ENCODE assay signal across 9 mouse cellular contexts in the genomic region with DNA sequence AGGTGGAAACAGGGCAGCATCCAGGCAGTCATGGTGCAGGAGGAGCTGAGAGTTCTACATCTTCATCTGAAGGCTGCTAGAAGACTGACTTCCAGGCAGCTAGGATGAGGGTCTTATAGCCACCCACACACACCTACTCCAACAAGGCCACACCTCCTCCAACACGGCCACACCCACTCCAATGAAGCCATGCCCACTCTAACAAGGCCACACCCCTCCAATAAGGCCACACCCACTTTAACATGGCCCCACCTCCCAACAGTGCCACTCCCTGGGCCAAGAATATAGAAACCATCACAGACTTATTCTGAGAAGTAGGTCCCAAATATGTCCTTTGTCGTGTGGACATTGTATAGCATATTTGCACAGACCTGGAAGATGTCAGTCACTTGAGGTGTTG. TPM values are rescaled to one million over a fixed set of nuclear protein-coding genes. Genes with fewer than 3 reads are reported as not detected.
"Had no signal": no experiment of that assay in that cellular context is flagged by ENCODE, and none has a peak within 500 bp of the region (broad histone marks: within the 10 kb centered on the region; RNA-seq: fewer than 3 reads in every experiment).

No protein-coding gene starts in this region.

- DNase-seq: liver, postnatal 0 days; lung, adult 2 months; lung, postnatal 14 days; lung, postnatal 36 days; right cerebral cortex, postnatal 14 days; thymus, adult 2 months; thymus, postnatal 25 days; thymus, postnatal 4 days had no signal

RNA-seq across cellular contexts. Expression of gene Acacb, which starts 59.8 kb away (rescaled TPM):
- total RNA-seq: neutrophil, adult 5-6 weeks had no signal
